Mouse (Mus musculus) regulatory T cell (primary cell): ENCODE results near the gene Nr2f1.

ENCODE experiments used
- in situ Hi-C: fragments of 300-600 bp; cut with MboI, MseI; formaldehyde crosslinking; loops from one replicate; pipeline ENCODE4 v1.15.1; 2025; ENCODE audit warnings: high pct_unique_total_duplicates

Nr2f1 gene

DNA sequence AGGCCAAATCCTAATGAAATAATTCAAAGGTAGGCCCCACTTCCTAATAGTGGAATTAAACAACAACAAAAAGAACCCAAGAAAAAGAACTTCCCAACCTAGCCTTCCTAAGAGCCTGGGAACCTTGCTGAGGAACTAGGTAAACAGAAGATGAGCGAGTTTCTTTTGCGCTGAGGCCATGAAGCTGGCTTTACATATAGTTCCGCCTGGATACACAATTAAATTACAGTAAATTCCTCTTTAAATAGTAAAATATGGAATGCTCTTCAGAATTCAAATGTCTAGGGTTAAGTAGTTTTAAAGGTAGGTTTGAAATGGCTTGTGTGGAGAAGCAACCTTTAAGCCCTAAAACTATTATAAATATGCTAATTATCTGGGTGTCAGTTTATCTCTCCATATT, 19.3 kb downstream of the Nr2f1 start:
- in situ Hi-C loops: loop anchor here (10.0 kb wide), 1 partner anchor 1215 kb away; no protein-coding TSS in a partner anchor

DNA sequence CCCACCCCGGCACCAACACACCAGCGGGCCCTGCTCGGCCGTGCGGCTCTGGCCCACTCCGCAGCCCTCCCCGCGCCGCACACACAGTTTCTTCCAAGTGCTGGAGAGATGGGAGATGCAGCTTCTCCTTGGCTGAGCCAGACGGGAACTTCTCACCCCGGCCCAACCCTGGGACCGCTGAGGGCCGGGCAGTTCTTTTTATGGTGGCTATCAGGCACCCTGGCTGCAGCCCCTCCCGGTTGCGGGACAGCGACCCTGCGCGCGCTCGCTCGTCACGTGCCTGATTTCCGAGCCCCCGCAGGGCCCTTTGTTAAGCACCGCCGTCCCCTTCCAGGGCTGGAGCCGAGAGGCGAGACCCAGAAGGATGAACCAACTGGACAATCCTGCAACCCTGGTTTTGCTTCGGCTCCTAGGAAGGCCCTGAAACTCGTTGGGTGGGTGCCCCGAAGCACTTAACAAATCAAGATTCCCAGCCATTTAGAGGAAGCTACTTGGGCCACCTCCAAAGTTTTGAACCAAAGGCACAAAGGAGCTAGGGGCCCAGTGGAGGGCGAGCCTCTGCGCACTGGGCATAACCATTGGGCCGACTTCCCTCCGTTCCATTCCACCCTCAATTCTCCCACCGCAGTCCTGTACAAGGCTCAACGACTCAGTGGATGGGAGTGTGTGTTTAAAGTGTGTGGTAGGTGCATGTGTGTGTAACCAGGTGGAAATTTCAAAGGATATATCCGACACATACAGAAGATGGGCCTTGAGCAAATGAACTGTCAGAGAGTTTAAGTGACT, 20.1 kb downstream of the Nr2f1 start:
- in situ Hi-C loops: loop anchor here (10.0 kb wide), 2 partner anchors 1135 to 1215 kb away; no protein-coding TSS in a partner anchor

GRCm38 (mm10) chr13:78178771-78179170, 20.8 kb downstream of the Nr2f1 start:
- in situ Hi-C loops: loop anchor here (10.0 kb wide), 1 partner anchor 1134 kb away; no protein-coding TSS in a partner anchor

- in situ Hi-C loops: loop anchor here (10.0 kb wide), 1 partner anchor 1133 kb away; no protein-coding TSS in a partner anchor
Measured at GRCm38 (mm10) chr13:78178021-78178420, 21.5 kb downstream of the Nr2f1 start.

DNA sequence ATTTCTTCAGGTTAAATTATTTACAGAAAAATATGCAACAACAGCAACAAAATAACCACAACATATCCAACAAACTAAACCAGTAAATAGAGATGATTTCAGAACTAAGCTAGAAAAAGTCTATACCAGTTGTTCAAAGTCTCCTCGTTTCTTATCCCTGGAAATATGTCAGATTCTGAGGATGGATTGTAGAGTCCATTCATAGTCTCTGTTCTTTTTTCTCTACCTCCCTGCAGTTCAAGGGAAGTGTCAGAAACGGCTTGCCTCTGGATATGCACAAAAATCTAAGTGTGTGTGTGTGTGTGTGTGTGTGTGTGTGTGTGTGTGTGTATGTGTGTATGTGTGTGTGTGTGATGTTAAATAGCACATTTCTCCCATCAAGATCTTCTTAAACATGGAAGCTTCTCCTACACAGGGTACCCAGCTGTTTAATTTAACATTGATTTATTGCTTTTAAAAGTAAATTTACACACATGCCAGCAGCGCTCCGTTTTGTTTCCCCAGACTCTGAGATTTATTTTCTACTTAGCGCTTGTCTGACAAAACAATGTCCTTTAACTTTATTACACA, 22.1 kb downstream of the Nr2f1 start:
- in situ Hi-C loops: loop anchor here (10.0 kb wide), 1 partner anchor 1133 kb away; no protein-coding TSS in a partner anchor

- in situ Hi-C loops: loop anchor here (10.0 kb wide), 1 partner anchor 1131 kb away; no protein-coding TSS in a partner anchor
Measured at GRCm38 (mm10) chr13:78175821-78176380, 23.7 kb downstream of the Nr2f1 start.

- in situ Hi-C loops: loop anchor here (5.0 to 10.0 kb wide), 2 partner anchors 463 to 1130 kb away; no protein-coding TSS in a partner anchor
Measured at GRCm38 (mm10) chr13:78174891-78175290, 24.7 kb downstream of the Nr2f1 start.

- in situ Hi-C loops: loop anchor here (5.0 to 10.0 kb wide), 2 partner anchors 462 to 1129 kb away; no protein-coding TSS in a partner anchor
Measured at GRCm38 (mm10) chr13:78174191-78174590, 25.4 kb downstream of the Nr2f1 start.

DNA sequence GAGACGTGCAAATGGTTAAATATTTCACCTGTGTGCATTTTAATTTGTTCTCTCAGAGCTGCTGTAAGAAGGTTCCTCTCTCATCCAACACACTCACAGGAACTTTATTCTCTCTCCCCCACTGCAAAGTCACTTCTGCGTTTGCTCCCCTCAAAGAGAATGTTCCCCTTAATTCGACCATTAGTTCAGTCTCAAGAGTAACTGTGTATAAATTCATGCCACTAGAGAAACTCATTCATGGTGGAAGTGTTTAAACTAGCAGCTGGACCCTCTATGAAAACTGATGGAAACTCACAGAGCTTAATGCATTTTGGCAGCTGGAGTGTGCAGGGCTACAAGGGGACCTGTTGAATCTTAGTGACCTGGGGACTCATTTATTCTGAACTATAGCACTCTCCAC, 26.7 kb downstream of the Nr2f1 start:
- in situ Hi-C loops: loop anchor here (5.0 to 10.0 kb wide), 2 partner anchors 461 to 1128 kb away; no protein-coding TSS in a partner anchor

GRCm38 (mm10) chr13:78171984-78172636, 27.4 kb downstream of the Nr2f1 start:
- in situ Hi-C loops: loop anchor here (5.0 to 10.0 kb wide), 2 partner anchors 460 to 1127 kb away; no protein-coding TSS in a partner anchor

GRCm38 (mm10) chr13:78171320-78171719, 28.2 kb downstream of the Nr2f1 start:
- in situ Hi-C loops: loop anchor here (5.0 to 10.0 kb wide), 2 partner anchors 459 to 1127 kb away; no protein-coding TSS in a partner anchor

DNA sequence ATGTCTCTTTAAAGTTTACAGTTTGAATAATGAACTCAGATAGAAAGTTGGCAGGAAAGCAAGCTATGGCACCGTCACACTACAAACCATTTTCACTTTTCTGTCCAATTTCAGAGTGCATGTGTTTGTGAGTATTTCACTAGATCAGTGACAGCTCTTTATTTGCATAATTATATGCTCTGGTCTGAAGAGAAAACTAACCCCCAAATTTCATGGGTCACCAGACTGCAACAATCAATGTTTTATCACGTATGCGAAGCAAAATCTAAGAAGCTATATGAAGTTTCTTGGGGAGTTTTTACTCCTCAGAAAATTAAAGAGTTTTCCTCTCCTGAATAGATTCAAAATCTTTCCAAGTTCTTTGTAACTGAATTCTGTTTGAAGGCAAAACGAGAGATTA, 31.4 kb downstream of the Nr2f1 start:
- in situ Hi-C loops: no loop called here

DNA sequence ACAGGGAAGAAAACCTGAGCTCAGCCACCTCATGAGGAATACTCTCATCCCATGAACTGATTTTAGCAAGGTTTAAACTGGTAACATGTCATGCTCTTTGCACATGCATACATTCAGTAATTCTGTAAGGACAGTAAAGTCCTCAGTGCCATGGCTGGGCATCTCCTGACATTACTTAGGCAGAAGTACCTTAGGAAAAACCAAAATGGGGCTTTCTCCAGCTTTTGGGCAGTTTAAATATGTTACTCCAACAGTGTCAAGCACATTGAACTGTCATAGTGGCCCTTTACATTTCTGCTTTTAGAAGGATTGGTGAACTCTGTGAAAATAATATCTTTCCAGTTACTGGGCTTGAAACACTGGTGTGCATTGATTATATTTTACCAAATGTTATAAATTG, 34.6 kb downstream of the Nr2f1 start:
- in situ Hi-C loops: loop anchor here (5.0 kb wide), 1 partner anchor 48 kb away; no protein-coding TSS in a partner anchor

GRCm38 (mm10) chr13:78163087-78163958, 36.2 kb downstream of the Nr2f1 start:
- in situ Hi-C loops: loop anchor here (5.0 kb wide), 1 partner anchor 46 kb away; no protein-coding TSS in a partner anchor

DNA sequence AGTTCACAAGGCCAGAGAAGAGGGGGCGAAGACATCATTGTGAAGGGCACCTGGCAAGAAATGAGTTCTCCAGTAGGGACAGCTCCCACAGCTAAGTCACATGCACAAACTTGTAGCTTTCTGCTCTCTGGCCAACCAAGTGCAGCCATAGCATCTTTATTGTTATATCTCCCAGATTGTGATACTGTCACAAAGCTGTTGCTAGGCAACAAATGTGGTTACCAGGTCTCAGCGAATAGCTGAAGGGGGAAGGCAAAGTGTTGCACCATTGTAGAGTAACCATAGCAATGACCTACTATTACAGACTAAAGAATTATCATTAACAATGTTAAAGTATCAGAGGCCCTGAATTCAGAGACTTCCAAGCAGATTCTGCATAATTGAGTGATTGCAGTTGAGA, 37.4 kb downstream of the Nr2f1 start:
- in situ Hi-C loops: loop anchor here (5.0 kb wide), 1 partner anchor 45 kb away; no protein-coding TSS in a partner anchor

DNA sequence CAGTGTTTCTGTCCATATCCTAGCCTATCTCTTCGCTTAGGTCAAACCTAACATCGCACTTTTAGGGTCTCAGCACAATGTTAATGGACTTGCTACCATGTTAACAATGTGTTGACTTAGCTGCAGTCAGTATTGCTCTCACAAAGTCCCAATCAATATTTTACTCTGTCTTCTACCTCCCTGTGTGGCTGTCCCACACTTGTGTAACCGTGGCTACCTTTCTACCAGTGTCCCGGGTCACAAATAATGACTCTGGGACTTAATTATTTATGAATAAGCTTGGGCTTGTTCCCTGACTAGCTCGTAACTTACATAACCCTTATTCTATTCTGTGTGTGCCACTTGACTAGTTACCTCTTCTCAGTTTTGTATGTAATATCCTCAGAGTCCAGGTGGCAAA, 42.1 kb downstream of the Nr2f1 start:
- in situ Hi-C loops: no loop called here
